In genomic region chr13:96023858-96024257, GRCm38 (mm10) we compare ENCODE assay signal across 29 mouse cellular contexts. TPM values are rescaled to one million over a fixed set of nuclear protein-coding genes. Genes with fewer than 3 reads are reported as not detected.
A peak's percentile ranks its signal among the peaks of the same experiment; 100 is the strongest.
DNase-seq lines count a peak whose midpoint lies in the region; ATAC-seq and TF ChIP-seq lines count a peak whose summit lies in the region.
"Had no signal": no experiment of that assay in that cellular context is flagged by ENCODE, and none has a peak within 500 bp of the region (broad histone marks: within the 10 kb centered on the region; RNA-seq: fewer than 3 reads in every experiment).

No protein-coding gene starts in this region.

- DNase-seq in heart, adult 11 months = peak; percentile 77
- DNase-seq in heart, adult 8-10 months (ENCODE audit: low spot score) = no peak
- DNase-seq in MN1 (ENCODE audit: low spot score) = peak; percentile 58
- DNase-seq in stomach, postnatal 0 days (ENCODE audit: low spot score) = no peak
- DNase-seq in right cerebral cortex, postnatal 36 days (ENCODE audit: low spot score in 2 of 2) = no peak
- DNase-seq: adrenal gland, adult 2 months; cerebellum, adult 9-11 months; gastrocnemius, postnatal 36 days; heart, postnatal 36 days; kidney, adult 2 months; kidney, postnatal 10 days; left cerebral cortex, postnatal 4 days; lung, embryonic 14.5 days; right cerebral cortex, postnatal 14 days; thymus, postnatal 25 days had no signal

- no peaks in the 10 kb centered on the region for H3K27me3 ChIP-seq in hindbrain, embryonic 12.5 days
- H3K27me3 ChIP-seq in midbrain, embryonic 15.5 days (replicated peaks) = no peaks in the 10 kb centered on the region
- no peaks in the 10 kb centered on the region for H3K27me3 ChIP-seq in stomach, postnatal 0 days (ENCODE audit: control insufficient read depth, insufficient read depth, low read length)
- H3K27me3 ChIP-seq in kidney, embryonic 14.5 days (ENCODE audit: control insufficient read depth, insufficient read depth, low read length) = no peaks in the 10 kb centered on the region
- H3K27me3 ChIP-seq: heart, embryonic 15.5 days; limb, embryonic 15.5 days; neural tube, embryonic 12.5 days had no signal

- ATAC-seq in hindbrain, embryonic 12.5 days (ENCODE audit: low FRiP score) = peak; percentile 43; the same call in 1 of the 2 replicates
- peak; percentile 52; the same call in 1 of the 2 replicates for ATAC-seq in midbrain, embryonic 15.5 days (replicated peaks)
- no peak for ATAC-seq in stomach, postnatal 0 days (ENCODE audit: low FRiP score, low TSS enrichment)
- no peak for ATAC-seq in kidney, embryonic 14.5 days (ENCODE audit: low FRiP score, low TSS enrichment)
- ATAC-seq: forebrain, embryonic 16.5 days had no signal

- peak overlapping the region; percentile 32 for H3K27ac ChIP-seq in hindbrain, embryonic 12.5 days
- no peak overlapping the region for H3K27ac ChIP-seq in midbrain, embryonic 15.5 days
- no peak overlapping the region for H3K27ac ChIP-seq in stomach, postnatal 0 days (replicated peaks)
- H3K27ac ChIP-seq in kidney, embryonic 14.5 days (ENCODE audit: low read depth, low read length) = no peak overlapping the region
- H3K27ac ChIP-seq: heart, embryonic 15.5 days; limb, embryonic 15.5 days; liver, embryonic 14.5 days; neural tube, embryonic 12.5 days had no signal

- no peak for TF ChIP-seq CTCF in stomach, postnatal 0 days (IDR thresholded peaks at IDR 0.05; ENCODE audit: low read depth)

- H3K36me3 ChIP-seq in hindbrain, embryonic 12.5 days = 0 out of 2 replicates have a peak, but pooled peaks cover 3% of the 10 kb centered on the region
- H3K36me3 ChIP-seq in midbrain, embryonic 15.5 days (replicated peaks) = no peaks in the 10 kb centered on the region
- no peaks in the 10 kb centered on the region for H3K36me3 ChIP-seq in stomach, postnatal 0 days (ENCODE audit: control insufficient read depth, insufficient read depth, low read length)
- H3K36me3 ChIP-seq in kidney, embryonic 14.5 days (ENCODE audit: control insufficient read depth, insufficient read depth, low read length) = no peaks in the 10 kb centered on the region
- H3K36me3 ChIP-seq: heart, embryonic 15.5 days; limb, embryonic 15.5 days; neural tube, embryonic 12.5 days had no signal

- TF ChIP-seq EP300 in stomach, postnatal 0 days (optimal IDR thresholded peaks at IDR 0.05) = no peak

- no peaks in the 10 kb centered on the region for H3K4me1 ChIP-seq in hindbrain, embryonic 12.5 days
- no peaks in the 10 kb centered on the region for H3K4me1 ChIP-seq in midbrain, embryonic 15.5 days
- H3K4me1 ChIP-seq in stomach, postnatal 0 days (replicated peaks; ENCODE audit: control insufficient read depth, insufficient read depth) = no peaks in the 10 kb centered on the region
- no peaks in the 10 kb centered on the region for H3K4me1 ChIP-seq in kidney, embryonic 14.5 days (ENCODE audit: control insufficient read depth, insufficient read depth, low read length)
- H3K4me1 ChIP-seq: heart, embryonic 15.5 days; limb, embryonic 15.5 days; megakaryocyte, embryonic 14.5 days; neural tube, embryonic 12.5 days had no signal

- no peak overlapping the region for H3K9ac ChIP-seq in hindbrain, embryonic 12.5 days
- H3K9ac ChIP-seq in midbrain, embryonic 15.5 days = no peak overlapping the region
- H3K9ac ChIP-seq in stomach, postnatal 0 days (ENCODE audit: low read length) = no peak overlapping the region
- H3K9ac ChIP-seq in kidney, embryonic 14.5 days (ENCODE audit: low read depth, low read length) = no peak overlapping the region
- H3K9ac ChIP-seq: heart, embryonic 15.5 days; limb, embryonic 15.5 days; liver, embryonic 14.5 days; lung, embryonic 14.5 days; neural tube, embryonic 12.5 days had no signal

- H3K4me2 ChIP-seq in hindbrain, embryonic 12.5 days (replicated peaks) = no peak overlapping the region
- H3K4me2 ChIP-seq in midbrain, embryonic 15.5 days = no peak overlapping the region
- no peak overlapping the region for H3K4me2 ChIP-seq in stomach, postnatal 0 days (replicated peaks; ENCODE audit: low read depth)
- H3K4me2 ChIP-seq in kidney, embryonic 14.5 days (replicated peaks; ENCODE audit: low read depth, low read length) = no peak overlapping the region
- H3K4me2 ChIP-seq: heart, embryonic 15.5 days; limb, embryonic 15.5 days; lung, embryonic 14.5 days; neural tube, embryonic 12.5 days had no signal

- no peaks in the 10 kb centered on the region for H3K9me3 ChIP-seq in hindbrain, embryonic 12.5 days (replicated peaks)
- H3K9me3 ChIP-seq in midbrain, embryonic 15.5 days = no peaks in the 10 kb centered on the region
- H3K9me3 ChIP-seq in stomach, postnatal 0 days (ENCODE audit: control insufficient read depth, low read length) = no peaks in the 10 kb centered on the region
- H3K9me3 ChIP-seq in kidney, embryonic 14.5 days (ENCODE audit: control insufficient read depth, low read length) = no peaks in the 10 kb centered on the region
- H3K9me3 ChIP-seq: heart, embryonic 15.5 days; limb, embryonic 15.5 days; megakaryocyte, embryonic 14.5 days; neural tube, embryonic 12.5 days had no signal

- 74% methylated on average over 11 of the region's 11 CpGs for WGBS in hindbrain, embryonic 12.5 days
- 79% methylated on average over 11 of the region's 11 CpGs for WGBS in midbrain, embryonic 15.5 days
- WGBS in stomach, postnatal 0 days = 81% methylated on average over 11 of the region's 11 CpGs
- WGBS in kidney, embryonic 14.5 days = 71% methylated on average over 11 of the region's 11 CpGs

- H3K4me3 ChIP-seq in hindbrain, embryonic 12.5 days = no peak overlapping the region
- H3K4me3 ChIP-seq in midbrain, embryonic 15.5 days = no peak overlapping the region
- H3K4me3 ChIP-seq in stomach, postnatal 0 days (ENCODE audit: low read depth, low read length) = no peak overlapping the region
- no peak overlapping the region for H3K4me3 ChIP-seq in kidney, embryonic 14.5 days (ENCODE audit: low read length)
- H3K4me3 ChIP-seq: heart, embryonic 15.5 days; limb, embryonic 15.5 days; megakaryocyte, embryonic 14.5 days; neural tube, embryonic 12.5 days had no signal

RNA-seq across cellular contexts. Expression of gene Gm20075, which starts 57.3 kb away (rescaled TPM):
- total RNA-seq in heart, adult 8-10 months (2022) = 10 to 100 TPM; 13.3 to 15.6 (median 14.5) TPM
- 27.6 and 32.0 TPM in 2 replicates for polyA plus RNA-seq in hindbrain, embryonic 12.5 days (2016; fragmentation: Nextera tagmentation; extraction: Ambion mirVana)
- polyA plus RNA-seq in midbrain, embryonic 15.5 days (2015; fragmentation: Nextera tagmentation; extraction: Ambion mirVana) = 25.2 and 25.3 TPM in 2 replicates
- 13.7 and 14.1 TPM in 2 replicates for polyA plus RNA-seq in stomach, postnatal 0 days (2015; fragmentation: Nextera tagmentation; extraction: Ambion mirVana)
- 33.9 and 40.6 TPM in 2 replicates for polyA plus RNA-seq in kidney, embryonic 14.5 days (2014; fragmentation: Nextera tagmentation; extraction: Ambion mirVana)

RNA-seq across cellular contexts. Expression of gene Gm17190, which starts 58.0 kb away (rescaled TPM):
- not detected for total RNA-seq in heart, adult 8-10 months (2022)
- polyA plus RNA-seq in hindbrain, embryonic 12.5 days (2016; fragmentation: Nextera tagmentation; extraction: Ambion mirVana) = 0.38 and 0.43 TPM in 2 replicates
- polyA plus RNA-seq in midbrain, embryonic 15.5 days (2015; fragmentation: Nextera tagmentation; extraction: Ambion mirVana) = 0.36 TPM in 1 of 2 replicates, not detected in the other
- not detected in 2 replicates for polyA plus RNA-seq in stomach, postnatal 0 days (2015; fragmentation: Nextera tagmentation; extraction: Ambion mirVana)
- polyA plus RNA-seq in kidney, embryonic 14.5 days (2014; fragmentation: Nextera tagmentation; extraction: Ambion mirVana) = not detected in 2 replicates
- total RNA-seq: adrenal gland, adult 2 months; common myeloid progenitor, adult 5-6 weeks; gastrocnemius, postnatal 36 days; heart, postnatal 36 days; layer of hippocampus, postnatal 14 days; left cerebral cortex, adult 8-10 months; left cerebral cortex, postnatal 4 days had no signal
- polyA plus RNA-seq: adrenal gland, adult 2 months; heart, embryonic 15.5 days; intestine, embryonic 14.5 days; kidney, adult 2 months; limb, embryonic 15.5 days; liver, embryonic 14.5 days; lung, embryonic 14.5 days; spleen, adult 2 months had no signal

Comparison
In these comparisons a context has a peak if more than half of its experiments do, and no peak if none do; other contexts are left out.
1. DNase-seq: peak in heart, adult 11 months (single experiment) and MN1 (single experiment); none in heart, adult 8-10 months (single experiment), stomach, postnatal 0 days (single experiment) and right cerebral cortex, postnatal 36 days (0 of 2).
2. ATAC-seq: peak in hindbrain, embryonic 12.5 days (single experiment) and midbrain, embryonic 15.5 days (single experiment); none in stomach, postnatal 0 days (single experiment) and kidney, embryonic 14.5 days (single experiment).